Mouse (Mus musculus) lung, postnatal 0 days (tissue): ENCODE measurements at regions not wholly inside any gene's neighbourhood (a gene's known extent, or its start where the extent isn't known, plus 50 kb on each side); places are given as distances from the start of the nearest gene placed in this dataset.

Source experiments
- ATAC-seq: fragments of 200-750 bp; cut with Nextera tagmentation; 2 replicates; pipeline ENCODE4 v1.8.0; 2017; ENCODE audit warnings: moderate library complexity
- DNase-seq: peaks from one replicate; pipeline ENCODE4 v3.0.0-alpha.2; 2016; ENCODE audit warnings: low spot score
- H3K27ac ChIP-seq: fragments of 300-500 bp; sonication (generic); 2 replicates; pipeline ENCODE4 v1.5.1; 2014; ENCODE audit warnings: antibody characterized with exemption, mild to moderate bottlenecking, low read length, mixed read lengths
- H3K27me3 ChIP-seq: fragments of 300-500 bp; sonication (generic); replicated peaks from 2 replicates; pipeline ENCODE4 v1.6.1; 2014; ENCODE audit warnings: low read length, mixed read lengths; ENCODE audit not compliant: insufficient read depth
- H3K36me3 ChIP-seq: fragments of 300-500 bp; sonication (generic); 2 replicates; pipeline ENCODE4 v1.6.1; 2014; ENCODE audit warnings: low read length, mixed read lengths; ENCODE audit not compliant: insufficient read depth
- H3K4me1 ChIP-seq: fragments of 300-500 bp; sonication (generic); 2 replicates; pipeline ENCODE4 v1.6.1; 2014; ENCODE audit warnings: antibody characterized with exemption, low read depth, low read length, mixed read lengths; ENCODE audit not compliant: insufficient read depth
- H3K4me2 ChIP-seq: fragments of 300-500 bp; sonication (generic); replicated peaks from 2 replicates; pipeline ENCODE4 v1.6.1; 2014; ENCODE audit warnings: low read depth, mild to moderate bottlenecking, low read length, moderate library complexity, mixed read lengths
- H3K4me3 ChIP-seq: fragments of 300-500 bp; sonication (generic); 2 replicates; pipeline ENCODE4 v1.5.1; 2014; ENCODE audit warnings: low read depth, low read length
- H3K9ac ChIP-seq: fragments of 300-500 bp; sonication (generic); replicated peaks from 2 replicates; pipeline ENCODE4 v1.6.1; 2014; ENCODE audit warnings: low read depth, mild to moderate bottlenecking
- H3K9me3 ChIP-seq: fragments of 300-500 bp; sonication (generic); 2 replicates; pipeline ENCODE4 v1.6.1; 2016; ENCODE audit warnings: low read length, mixed read lengths
- CTCF ChIP-seq: IDR thresholded peaks from 2 replicates; pipeline ENCODE4 v1.5.1; 2016; ENCODE audit warnings: antibody characterized with exemption, mild to moderate bottlenecking
- EP300 ChIP-seq: IDR thresholded peaks from 2 replicates; pipeline ENCODE4 v1.6.1; 2016; ENCODE audit warnings: antibody characterized with exemption, mild to moderate bottlenecking, control low read depth
- WGBS: fragments of 180-500 bp; shearing (Covaris S2); extraction: QIAGEN DNeasy Blood & Tissue Kit; methylation state at CpG from one replicate; pipeline ENCODE4 v1.1.7; 2014; 5-methylcytosine and 5-hydroxymethylcytosine counted together

DNA sequence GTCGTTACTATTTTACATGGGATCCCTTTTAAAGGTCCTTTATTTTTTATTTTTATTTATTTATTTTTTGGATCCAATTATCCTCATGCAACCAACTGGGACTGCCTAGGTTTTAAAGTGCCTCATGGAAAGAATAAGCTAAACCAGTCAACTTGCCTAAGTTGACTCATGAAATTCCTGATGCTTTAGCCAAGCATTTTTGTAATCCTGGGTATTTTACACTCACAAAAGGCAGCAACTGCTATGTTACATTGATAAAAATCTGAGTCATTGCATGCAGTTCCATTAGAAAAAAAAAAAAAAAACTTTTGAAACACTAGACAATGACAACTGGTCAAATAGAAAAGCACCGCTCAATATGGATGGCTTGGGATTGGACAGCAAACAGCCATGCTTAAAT, 52.7 kb upstream of the Rap2b start:
- H3K4me3 ChIP-seq: no peak overlapping the region
- no peaks in the 10 kb centered on the region for H3K27me3 ChIP-seq
- ATAC-seq: no peak
- no peak for DNase-seq
- 80% methylated on average over 2 of the region's 2 CpGs for WGBS
- H3K36me3 ChIP-seq: no peaks in the 10 kb centered on the region
- H3K9ac ChIP-seq: no peak overlapping the region
- H3K4me2 ChIP-seq: no peak overlapping the region
- H3K9me3 ChIP-seq: no peaks in the 10 kb centered on the region
- H3K4me1 ChIP-seq: no peaks in the 10 kb centered on the region
- H3K27ac ChIP-seq: no peak overlapping the region
- TF ChIP-seq CTCF (no peak), EP300 (no peak)

DNA sequence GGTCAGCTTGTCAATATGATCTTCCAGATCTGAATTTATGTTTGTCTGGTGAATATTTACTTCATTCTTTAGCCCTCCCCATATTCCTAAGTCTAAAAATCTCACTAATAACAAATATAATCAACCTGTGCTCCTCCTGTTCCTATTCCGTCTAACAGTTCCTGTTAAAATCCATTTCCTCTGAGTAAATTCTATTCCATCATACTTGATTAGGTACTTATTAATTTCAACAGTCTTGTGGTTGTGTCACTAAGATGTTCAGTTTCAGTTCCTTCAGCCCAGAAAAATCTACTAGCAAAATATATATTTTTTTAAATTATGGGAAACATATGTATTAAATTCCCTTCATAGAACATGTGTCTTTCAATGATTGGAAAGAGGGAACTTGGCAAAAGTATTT, 52.2 kb upstream of the Rap2b start:
- Histone ChIP-seq H3K9ac (no peak overlapping the region), H3K4me1 (no peaks in the 10 kb centered on the region), H3K27ac (no peak overlapping the region), H3K27me3 (no peaks in the 10 kb centered on the region), H3K9me3 (no peaks in the 10 kb centered on the region), H3K36me3 (no peaks in the 10 kb centered on the region), H3K4me3 (no peak overlapping the region), H3K4me2 (no peak overlapping the region)
- DNase-seq (no peak), ATAC-seq (no peak)
- 68% methylated on average over 1 of the region's 1 CpGs for WGBS
- no peak for TF ChIP-seq EP300
- no peak for TF ChIP-seq CTCF
